Mouse (Mus musculus) kidney, embryonic 16.5 days (tissue): ENCODE measurements around the gene Dad1. TPM values are rescaled to one million over a fixed set of nuclear protein-coding genes. Genes with fewer than 3 reads are reported as not detected.

ENCODE experiments used
- ATAC-seq: fragments of 200-750 bp; cut with Nextera tagmentation; 2 replicates; pipeline ENCODE4 v1.8.0; 2017; ENCODE audit warnings: moderate TSS enrichment; ENCODE audit not compliant: low FRiP score, low TSS enrichment
- H3K27ac ChIP-seq: fragments of 300-500 bp; sonication (generic); 2 replicates; pipeline ENCODE4 v1.5.1; 2014; ENCODE audit warnings: low read length
- H3K27me3 ChIP-seq: fragments of 300-500 bp; sonication (generic); 2 replicates; pipeline ENCODE4 v1.6.1; 2014; ENCODE audit warnings: low read length, control low read depth, mixed read lengths; ENCODE audit not compliant: insufficient read depth
- H3K36me3 ChIP-seq: fragments of 300-500 bp; sonication (generic); 2 replicates; pipeline ENCODE4 v1.6.1; 2014; ENCODE audit warnings: low read length, control low read depth, mixed read lengths; ENCODE audit not compliant: insufficient read depth
- H3K4me1 ChIP-seq: fragments of 300-500 bp; sonication (generic); 2 replicates; pipeline ENCODE4 v1.6.1; 2014; ENCODE audit warnings: low read length, control low read depth, mixed read lengths; ENCODE audit not compliant: insufficient read depth
- H3K4me2 ChIP-seq: fragments of 300-500 bp; sonication (generic); replicated peaks from 2 replicates; pipeline ENCODE4 v1.6.1; 2014; ENCODE audit warnings: low read depth, low read length
- H3K4me3 ChIP-seq: fragments of 300-500 bp; sonication (generic); 2 replicates; pipeline ENCODE4 v1.5.1; 2014; ENCODE audit warnings: mild to moderate bottlenecking, low read length
- H3K9ac ChIP-seq: fragments of 300-500 bp; sonication (generic); replicated peaks from 2 replicates; pipeline ENCODE4 v1.6.1; 2014; ENCODE audit warnings: low read length
- H3K9me3 ChIP-seq: fragments of 300-500 bp; sonication (generic); 2 replicates; pipeline ENCODE4 v1.6.1; 2016; ENCODE audit warnings: low read length, control low read depth
- WGBS: fragments of 180-500 bp; shearing (Covaris S2); extraction: QIAGEN DNeasy Blood & Tissue Kit; methylation state at CpG from one replicate; pipeline ENCODE4 v1.1.7; 2014; 5-methylcytosine and 5-hydroxymethylcytosine counted together
- polyA plus RNA-seq: library from polyadenylated mRNA; unstranded; fragments of >200 nt; fragmentation: Nextera tagmentation; extraction: Ambion mirVana; gene quantifications from 2 replicates; pipeline ENCODE4 v1.2.1, GENCODE M21; 2015

Dad1 gene
- 422 and 474 TPM in 2 replicates for polyA plus RNA-seq

DNA sequence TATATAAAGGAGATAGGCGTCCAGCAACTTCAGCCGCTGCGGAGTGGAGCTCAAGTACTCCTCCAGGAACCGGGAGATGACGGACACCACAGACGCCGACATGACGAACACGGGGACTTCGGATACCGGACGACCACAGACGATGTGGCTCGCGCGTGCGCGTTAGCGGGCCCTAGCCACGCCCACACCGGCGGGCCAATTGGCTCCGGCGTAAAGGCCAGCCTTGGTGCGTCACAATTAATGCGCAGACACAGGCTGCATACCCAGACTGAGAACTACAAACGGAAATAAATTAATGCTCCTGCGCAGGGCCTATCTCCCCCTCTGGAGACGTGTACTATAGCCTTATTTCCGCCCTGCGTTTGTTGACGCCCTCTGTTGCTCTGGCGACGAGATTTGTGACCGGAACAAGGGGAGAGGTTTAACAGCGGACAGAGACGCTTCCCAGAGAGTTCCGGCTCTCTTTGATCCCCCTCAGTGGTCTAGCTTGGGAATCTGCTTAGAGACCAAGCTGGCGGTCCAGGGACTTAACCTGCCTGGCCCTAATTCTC is at the start of gene Dad1, which contains the start of gene Abhd4:
Gene Dad1, minus strand, starts transcription at position 364 of the 551 bp plus-strand sequence.
Gene Abhd4, plus strand, starts transcription at position 448 of the 551 bp plus-strand sequence.
- peaks cover 52% of the 10 kb centered on the region for H3K4me1 ChIP-seq
- peak within 1 kb of the TSS; percentile 68 for H3K4me2 ChIP-seq
- peak within 1 kb of the TSS; percentile 94 for H3K27ac ChIP-seq
- WGBS: under 1% methylated on average over 39 of the region's 39 CpGs
- peak within 1 kb of the TSS; percentile 91 for H3K4me3 ChIP-seq
- peak; percentile 99 for ATAC-seq
- H3K27me3 ChIP-seq: no peaks in the 10 kb centered on the region
- H3K36me3 ChIP-seq: no peaks in the 10 kb centered on the region
- H3K9ac ChIP-seq: peak within 1 kb of the TSS; percentile 83
- no peaks in the 10 kb centered on the region for H3K9me3 ChIP-seq

DNA sequence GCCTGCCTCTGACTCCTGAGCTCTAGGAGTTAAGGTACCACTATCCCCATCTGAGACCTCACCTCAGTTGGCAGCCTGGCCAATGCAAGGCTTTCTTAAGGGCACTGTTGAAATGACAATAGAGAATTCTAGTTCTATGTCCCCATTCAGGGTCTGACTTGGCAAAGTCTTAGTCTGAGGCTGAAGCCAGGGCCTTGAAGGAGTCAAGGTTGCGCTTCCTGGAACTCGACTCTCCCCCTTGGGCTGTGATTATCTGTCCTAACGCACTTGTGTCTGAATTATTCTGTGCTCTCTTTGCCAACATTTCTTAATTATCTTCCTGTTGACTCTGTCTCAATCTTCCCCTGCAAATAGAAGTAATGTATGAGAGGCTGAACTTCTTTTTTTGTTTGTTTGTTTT is 46.8 kb upstream of the Dad1 start:
- Histone ChIP-seq H3K4me2 (no peak overlapping the region), H3K36me3 (no peaks in the 10 kb centered on the region), H3K9me3 (no peaks in the 10 kb centered on the region), H3K4me1 (no peaks in the 10 kb centered on the region), H3K9ac (no peak overlapping the region), H3K4me3 (no peak overlapping the region), H3K27me3 (no peaks in the 10 kb centered on the region; the same call in 1 of the 2 replicates), H3K27ac (no peak overlapping the region)
- no peak for ATAC-seq
- WGBS: 83% methylated on average over 3 of the region's 3 CpGs

DNA sequence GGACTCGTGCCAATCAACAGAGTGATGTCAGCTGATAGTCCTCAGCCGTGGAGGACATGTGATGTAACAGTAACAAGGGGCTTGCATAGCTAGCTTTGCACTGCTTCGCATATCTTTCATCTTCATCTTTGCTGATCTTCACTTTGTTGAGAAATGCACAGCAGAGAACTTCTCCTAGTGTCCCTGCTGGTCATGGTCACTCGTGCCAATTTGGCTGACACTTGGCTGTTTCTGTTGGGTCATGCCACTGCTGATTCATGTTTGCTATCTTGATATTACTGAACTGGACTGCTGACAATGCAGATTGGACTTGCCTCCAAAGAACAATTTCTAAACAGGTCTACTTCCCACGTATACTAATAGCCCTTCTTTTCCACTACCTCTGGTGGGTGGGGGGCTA is 46.2 kb upstream of the Dad1 start:
- no peaks in the 10 kb centered on the region for H3K4me1 ChIP-seq
- no peaks in the 10 kb centered on the region; the same call in 1 of the 2 replicates for H3K27me3 ChIP-seq
- 81% methylated on average over 5 of the region's 5 CpGs for WGBS
- H3K9me3 ChIP-seq: no peaks in the 10 kb centered on the region
- no peak overlapping the region for H3K4me2 ChIP-seq
- no peaks in the 10 kb centered on the region for H3K36me3 ChIP-seq
- H3K9ac ChIP-seq: no peak overlapping the region
- no peak overlapping the region for H3K27ac ChIP-seq
- no peak overlapping the region for H3K4me3 ChIP-seq
- ATAC-seq: no peak

- H3K4me1 ChIP-seq: no peaks in the 10 kb centered on the region
- no peak for ATAC-seq
- no peaks in the 10 kb centered on the region for H3K27me3 ChIP-seq
- peaks cover 4% of the 10 kb centered on the region; the same call in 1 of the 2 replicates for H3K9me3 ChIP-seq
- no peak within 1 kb of the TSS for H3K4me3 ChIP-seq
- WGBS: 68% methylated on average over 1 of the region's 1 CpGs
- H3K36me3 ChIP-seq: no peaks in the 10 kb centered on the region
- no peak within 1 kb of the TSS for H3K9ac ChIP-seq
- no peak within 1 kb of the TSS for H3K27ac ChIP-seq
- no peak within 1 kb of the TSS for H3K4me2 ChIP-seq
Measured at GRCm38 (mm10) chr14:54284839-54285238, 30.9 kb upstream of the Dad1 start, which contains the start of gene Olfr49. Olfr49 (minus strand) TSS chr14:54284939.

- H3K9ac ChIP-seq: no peak overlapping the region
- H3K4me1 ChIP-seq: no peaks in the 10 kb centered on the region
- H3K36me3 ChIP-seq: no peaks in the 10 kb centered on the region
- no peak overlapping the region for H3K27ac ChIP-seq
- no peaks in the 10 kb centered on the region for H3K9me3 ChIP-seq
- H3K4me3 ChIP-seq: no peak overlapping the region
- no peak overlapping the region for H3K4me2 ChIP-seq
- no peaks in the 10 kb centered on the region for H3K27me3 ChIP-seq
- WGBS: 80% methylated on average over 2 of the region's 2 CpGs
- ATAC-seq: no peak
Measured at GRCm38 (mm10) chr14:54276446-54276845, 22.5 kb upstream of the Dad1 start.

DNA sequence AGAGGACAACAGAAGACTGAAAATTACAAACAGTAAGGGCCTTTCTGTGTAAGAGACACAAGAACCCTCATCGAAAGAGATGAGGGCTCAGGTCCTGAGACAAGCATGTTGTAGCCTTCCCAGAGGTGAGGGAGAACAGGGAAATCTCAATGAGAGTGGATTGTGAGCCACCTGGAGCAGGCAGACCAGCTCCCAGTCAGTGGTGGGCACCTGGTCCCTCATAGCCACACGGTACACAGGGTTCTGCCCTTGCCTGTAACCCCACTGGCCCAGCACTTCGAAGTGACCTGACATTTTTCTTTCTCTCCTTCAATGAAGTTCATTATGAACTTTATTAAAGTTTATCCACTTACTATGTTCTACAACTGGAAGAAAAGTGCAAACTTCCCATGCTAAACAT is 18.8 kb upstream of the Dad1 start:
- Histone ChIP-seq H3K27ac (no peak overlapping the region), H3K36me3 (peaks cover 13% of the 10 kb centered on the region), H3K4me3 (no peak overlapping the region), H3K4me1 (no peaks in the 10 kb centered on the region), H3K9me3 (no peaks in the 10 kb centered on the region), H3K4me2 (no peak overlapping the region), H3K9ac (no peak overlapping the region), H3K27me3 (no peaks in the 10 kb centered on the region)
- WGBS: 89% methylated on average over 3 of the region's 3 CpGs
- ATAC-seq: no peak

DNA sequence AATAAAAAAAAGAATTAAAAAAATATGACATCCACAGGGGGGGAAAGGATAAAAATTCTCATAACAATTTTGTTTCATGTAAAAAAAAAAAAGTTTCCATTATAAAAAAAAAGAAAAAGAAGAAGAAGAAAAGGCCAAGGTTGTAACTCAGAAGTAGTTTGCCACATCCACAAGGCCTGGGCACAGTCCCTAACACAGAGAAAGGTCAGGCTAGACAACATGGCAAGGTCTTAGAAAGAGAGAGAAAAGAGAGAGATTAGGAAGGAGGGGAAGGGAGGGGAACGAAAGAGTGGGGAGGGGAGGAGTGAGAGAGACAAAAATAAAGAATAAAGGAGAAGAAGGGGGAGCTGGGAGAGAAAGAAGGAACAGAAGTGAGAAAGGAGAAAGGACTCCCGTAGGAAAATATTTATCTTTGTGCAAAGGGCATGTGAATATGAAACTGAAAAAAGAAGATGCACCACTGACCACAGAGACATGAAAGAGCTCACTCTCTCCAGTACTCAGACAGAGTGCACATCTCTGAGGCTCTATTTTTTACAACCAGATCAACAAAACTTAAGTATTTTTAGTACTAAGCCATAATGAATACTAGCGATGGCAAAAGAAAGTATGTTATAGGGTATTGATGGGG is 18.2 kb upstream of the Dad1 start:
- no peaks in the 10 kb centered on the region for H3K4me1 ChIP-seq
- ATAC-seq: no peak
- H3K4me3 ChIP-seq: no peak overlapping the region
- H3K36me3 ChIP-seq: peaks cover 18% of the 10 kb centered on the region
- H3K4me2 ChIP-seq: no peak overlapping the region
- WGBS: 81% methylated on average over 3 of the region's 3 CpGs
- no peak overlapping the region for H3K27ac ChIP-seq
- no peaks in the 10 kb centered on the region for H3K9me3 ChIP-seq
- no peaks in the 10 kb centered on the region for H3K27me3 ChIP-seq
- H3K9ac ChIP-seq: no peak overlapping the region

GRCm38 (mm10) chr14:54270413-54270812 is 16.5 kb upstream of the Dad1 start:
- Histone ChIP-seq H3K36me3 (peaks cover 24% of the 10 kb centered on the region), H3K4me2 (no peak overlapping the region), H3K27ac (no peak overlapping the region), H3K4me1 (no peaks in the 10 kb centered on the region), H3K9ac (no peak overlapping the region), H3K4me3 (no peak overlapping the region), H3K9me3 (no peaks in the 10 kb centered on the region), H3K27me3 (no peaks in the 10 kb centered on the region)
- 88% methylated on average over 3 of the region's 3 CpGs for WGBS
- no peak for ATAC-seq

DNA sequence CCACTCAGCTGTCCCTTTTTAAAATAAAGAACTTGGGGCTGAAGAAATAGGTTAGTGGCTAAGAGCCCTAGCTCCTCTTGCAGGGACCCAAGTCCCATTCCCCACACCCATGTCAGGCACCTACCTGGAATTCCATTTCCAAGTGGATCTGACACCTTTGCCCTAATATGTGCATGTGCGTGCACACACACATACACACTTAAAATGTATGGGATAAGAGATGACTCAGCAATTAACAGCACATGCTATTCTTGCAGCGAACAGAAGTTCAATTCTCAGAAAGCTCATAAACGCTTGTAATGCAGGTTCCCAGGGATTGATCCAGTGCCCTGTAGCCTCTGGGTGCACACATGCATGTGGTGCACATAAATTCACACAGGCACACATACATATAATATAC is 15.7 kb upstream of the Dad1 start:
- H3K9ac ChIP-seq: no peak overlapping the region
- H3K27ac ChIP-seq: no peak overlapping the region
- H3K9me3 ChIP-seq: no peaks in the 10 kb centered on the region
- H3K4me3 ChIP-seq: no peak overlapping the region
- H3K4me2 ChIP-seq: no peak overlapping the region
- no peaks in the 10 kb centered on the region for H3K27me3 ChIP-seq
- 94% methylated on average over 3 of the region's 3 CpGs for WGBS
- peaks cover 24% of the 10 kb centered on the region for H3K36me3 ChIP-seq
- no peak for ATAC-seq
- H3K4me1 ChIP-seq: no peaks in the 10 kb centered on the region

- Histone ChIP-seq H3K9ac (no peak overlapping the region), H3K36me3 (peaks cover 29% of the 10 kb centered on the region), H3K9me3 (no peaks in the 10 kb centered on the region), H3K4me3 (no peak overlapping the region), H3K4me2 (no peak overlapping the region), H3K27ac (no peak overlapping the region), H3K27me3 (no peaks in the 10 kb centered on the region), H3K4me1 (no peaks in the 10 kb centered on the region)
- 92% methylated on average over 10 of the region's 10 CpGs for WGBS
- no peak for ATAC-seq
Measured at GRCm38 (mm10) chr14:54267966-54268365, 14.1 kb upstream of the Dad1 start.
